Mouse (Mus musculus) sigmoid colon, adult 10 weeks (tissue): Measurements from ENCODE around the gene Olfr512. TPM values are rescaled to one million over a fixed set of nuclear protein-coding genes. Genes with fewer than 3 reads are reported as not detected.

Source experiments
- polyA plus RNA-seq: library from polyadenylated mRNA; stranded (reverse); fragments of 350-450 nt; fragmentation: Illumina TruSeq; extraction: RNeasy Lipid Tissue Mini Kit (QIAGEN cat#74804); gene quantifications from one replicate; pipeline ENCODE4 v1.2.3, GENCODE M21; 2014; ENCODE audit warnings: low read depth, low replicate concordance

Olfr512 gene
- not detected for polyA plus RNA-seq

DNA sequence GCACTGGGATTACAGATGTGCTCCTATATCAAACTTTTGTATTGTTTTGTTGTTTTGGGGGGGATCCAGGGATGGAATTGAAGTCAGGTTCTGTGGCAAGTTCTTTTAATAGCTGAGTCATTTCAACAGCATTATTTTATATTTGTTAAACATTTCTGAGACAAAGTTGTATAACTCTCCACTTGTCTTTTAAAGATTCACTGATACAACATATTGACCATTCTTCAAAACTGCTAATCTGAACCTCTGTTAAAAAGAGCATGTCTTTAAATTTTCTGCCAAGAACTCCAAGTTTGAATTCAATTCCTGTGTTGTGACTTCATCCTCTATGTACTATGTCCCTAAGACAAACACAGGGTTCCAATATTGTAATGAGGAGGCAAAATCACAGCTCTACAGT lies at the start of gene Olfr512:
Olfr512 (plus strand) TSS at position 301 of the 400 bp plus-strand sequence.

DNA sequence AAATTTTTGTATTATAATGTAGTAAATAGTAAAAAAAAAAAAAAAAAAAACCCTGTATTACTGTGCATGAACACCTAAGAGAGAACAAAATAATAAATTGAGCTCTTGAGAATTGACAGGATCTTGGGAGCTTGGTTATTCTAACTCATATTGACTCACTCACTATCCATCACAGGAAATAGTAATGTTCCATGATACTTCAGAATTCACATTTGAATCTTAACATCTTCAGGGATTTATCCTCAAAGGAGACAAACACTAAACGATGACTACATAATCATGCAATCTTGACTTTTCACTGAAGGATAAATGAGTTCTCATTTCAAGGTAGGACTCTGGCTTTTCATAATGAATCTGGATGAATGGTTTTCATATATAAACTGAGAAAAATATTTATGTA lies 47.0 kb upstream of the Olfr512 start, which contains the start of gene Olfr510:
Olfr510 (plus strand) TSS at position 301 of the 400 bp plus-strand sequence.

DNA sequence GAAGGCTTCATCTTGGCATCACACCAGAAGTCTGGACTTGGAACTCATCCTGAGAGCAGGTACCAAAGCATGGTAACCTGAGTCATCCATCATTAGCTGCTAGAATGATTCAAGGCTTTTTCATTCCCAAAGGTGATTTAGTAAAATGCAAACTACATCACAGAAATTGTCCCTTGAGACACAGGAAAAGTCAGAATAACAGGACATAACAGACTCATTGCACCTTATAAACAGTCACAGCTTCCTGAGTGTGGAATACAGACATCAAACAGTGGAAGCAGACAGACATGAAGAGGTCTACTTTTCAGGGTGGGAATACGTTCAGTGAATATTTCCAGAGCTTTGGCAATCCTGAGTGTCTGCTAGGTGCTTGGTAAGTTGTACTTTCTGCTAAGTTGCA lies 37.6 kb downstream of the Olfr512 start, which contains the start of gene Olfr513:
Olfr513 (plus strand) TSS at position 301 of the 400 bp plus-strand sequence.

Other genes with a start within 250 kb of the Olfr512 start
- not detected for gene Olfr498, start 248.0 kb upstream of the Olfr512 start, polyA plus RNA-seq
- gene Olfr502, start 188.3 kb upstream of the Olfr512 start, polyA plus RNA-seq: not detected
- gene Olfr503, start 168.8 kb upstream of the Olfr512 start, polyA plus RNA-seq: not detected
- not detected for gene Olfr504, start 147.5 kb upstream of the Olfr512 start, polyA plus RNA-seq
- gene Olfr506, start 102.5 kb upstream of the Olfr512 start, polyA plus RNA-seq: not detected
- gene Olfr507, start 91.5 kb upstream of the Olfr512 start, polyA plus RNA-seq: not detected
- gene Olfr508, start 83.3 kb upstream of the Olfr512 start, polyA plus RNA-seq: not detected
- not detected for gene Olfr509, start 61.4 kb upstream of the Olfr512 start, polyA plus RNA-seq
- not detected for gene Olfr510, start 46.9 kb upstream of the Olfr512 start, polyA plus RNA-seq
- gene Olfr513, start 37.7 kb downstream of the Olfr512 start, polyA plus RNA-seq: not detected
- gene Olfr514, start 112.7 kb downstream of the Olfr512 start, polyA plus RNA-seq: not detected
- gene Olfr516, start 137.2 kb downstream of the Olfr512 start, polyA plus RNA-seq: not detected
- not detected for gene Olfr517, start 159.1 kb downstream of the Olfr512 start, polyA plus RNA-seq
- gene Olfr518, start 171.7 kb downstream of the Olfr512 start, polyA plus RNA-seq: not detected
- not detected for gene Olfr519, start 181.1 kb downstream of the Olfr512 start, polyA plus RNA-seq
- 10.2 TPM for gene Nlrp10, start 216.9 kb downstream of the Olfr512 start, polyA plus RNA-seq
- gene Eif3f, start 221.1 kb downstream of the Olfr512 start, polyA plus RNA-seq: 47.9 TPM
- gene Tub, start 237.0 kb downstream of the Olfr512 start, polyA plus RNA-seq: 0.95 TPM